Mouse (Mus musculus): Measurements from ENCODE around the gene P2rx2. TPM values are rescaled to one million over a fixed set of nuclear protein-coding genes. Genes with fewer than 3 reads are reported as not detected.
A peak's percentile ranks its signal among the peaks of the same experiment; 100 is the strongest.

The P2rx2 gene
- not detected for total RNA-seq (2021)
- long read RNA-seq, experiment 1 = 0 reads
- long read RNA-seq, experiment 2 = 0 reads

GRCm38 (mm10) chr5:110342648-110343284 lies at the start of gene P2rx2:
Gene P2rx2 (minus strand): TSS chr5:110343212.
- no peak for TF ChIP-seq CTCF (IDR thresholded peaks at IDR 0.05)
- Histone ChIP-seq H3K27ac (no peak within 1 kb of the TSS), H3K4me3 (peak within 1 kb of the TSS; percentile 69)
- intact Hi-C loops (cut with DNase I) = no loop called here
- DNase-seq = peak; percentile 50

- Histone ChIP-seq H3K27ac (no peak overlapping the region), H3K4me3 (no peak overlapping the region)
- intact Hi-C loops (cut with DNase I) = no loop called here
- no peak for DNase-seq
- TF ChIP-seq CTCF (IDR thresholded peaks at IDR 0.05) = no peak
Observed at GRCm38 (mm10) chr5:110392727-110393126, 49.7 kb upstream of the P2rx2 start.

- no peak overlapping the region for H3K4me3 ChIP-seq
- no peak for DNase-seq
- TF ChIP-seq CTCF (IDR thresholded peaks at IDR 0.05) = no peak
- no peak overlapping the region for H3K27ac ChIP-seq
- intact Hi-C loops (cut with DNase I) = no loop called here
Observed at GRCm38 (mm10) chr5:110390631-110391030, 47.6 kb upstream of the P2rx2 start.

- TF ChIP-seq CTCF (IDR thresholded peaks at IDR 0.05) = no peak
- no peak for DNase-seq
- H3K4me3 ChIP-seq = peak overlapping the region; percentile 83
- no peak overlapping the region for H3K27ac ChIP-seq
- intact Hi-C loops (cut with DNase I) = no loop called here
Observed at GRCm38 (mm10) chr5:110387332-110387731, 44.3 kb upstream of the P2rx2 start.

GRCm38 (mm10) chr5:110386371-110387330 lies 43.6 kb upstream of the P2rx2 start:
- H3K4me3 ChIP-seq = peak overlapping the region; percentile 83
- intact Hi-C loops (cut with DNase I) = no loop called here
- H3K27ac ChIP-seq = 0 out of 2 replicates have a peak overlapping the region, but pooled peaks have one; percentile 48

GRCm38 (mm10) chr5:110385263-110385662 lies 42.3 kb upstream of the P2rx2 start:
- intact Hi-C loops (cut with DNase I) = no loop called here
- H3K4me3 ChIP-seq = no peak overlapping the region
- TF ChIP-seq CTCF (IDR thresholded peaks at IDR 0.05) = no peak
- no peak overlapping the region for H3K27ac ChIP-seq
- DNase-seq = no peak

More at GRCm38 (mm10) chr5:110386371-110387330, 43.6 kb upstream of the P2rx2 start:
- peak; percentile 83 for DNase-seq
- TF ChIP-seq CTCF (IDR thresholded peaks at IDR 0.05) = no peak

GRCm38 (mm10) chr5:110384491-110384890 lies 41.5 kb upstream of the P2rx2 start:
- H3K27ac ChIP-seq = no peak overlapping the region
- no peak for TF ChIP-seq CTCF (IDR thresholded peaks at IDR 0.05)

GRCm38 (mm10) chr5:110379823-110380222 lies 36.8 kb upstream of the P2rx2 start:
- no peak overlapping the region for H3K4me3 ChIP-seq
- TF ChIP-seq CTCF (IDR thresholded peaks at IDR 0.05) = peak; percentile 13; the same call in 1 of the 2 replicates
- intact Hi-C loops (cut with DNase I) = no loop called here
- DNase-seq = no peak
- H3K27ac ChIP-seq = no peak overlapping the region

More at GRCm38 (mm10) chr5:110384491-110384890, 41.5 kb upstream of the P2rx2 start:
- intact Hi-C loops (cut with DNase I) = no loop called here
- H3K4me3 ChIP-seq = no peak overlapping the region
- DNase-seq = no peak

GRCm38 (mm10) chr5:110379086-110379485 lies 36.1 kb upstream of the P2rx2 start:
- no peak overlapping the region for H3K4me3 ChIP-seq
- intact Hi-C loops (cut with DNase I) = no loop called here
- H3K27ac ChIP-seq = no peak overlapping the region
- DNase-seq = no peak
- no peak for TF ChIP-seq CTCF (IDR thresholded peaks at IDR 0.05)

- no peak overlapping the region for H3K4me3 ChIP-seq
- intact Hi-C loops (cut with DNase I) = no loop called here
- TF ChIP-seq CTCF (IDR thresholded peaks at IDR 0.05) = no peak
- DNase-seq = no peak
- H3K27ac ChIP-seq = no peak overlapping the region
Observed at GRCm38 (mm10) chr5:110378181-110378583, 35.2 kb upstream of the P2rx2 start.

- DNase-seq = peak; percentile 81
- H3K4me3 ChIP-seq = no peak overlapping the region
- no peak overlapping the region for H3K27ac ChIP-seq
- intact Hi-C loops (cut with DNase I) = loop anchor here (2.0 kb wide), 1 partner anchor 52 kb away; no protein-coding TSS in a partner anchor
- peak; percentile 80 for TF ChIP-seq CTCF (IDR thresholded peaks at IDR 0.05)
Observed at GRCm38 (mm10) chr5:110376802-110377433, 33.9 kb upstream of the P2rx2 start.

- Histone ChIP-seq H3K4me3 (peak overlapping the region; percentile 69), H3K27ac (peak overlapping the region; percentile 91)
- DNase-seq = no peak
- TF ChIP-seq CTCF (IDR thresholded peaks at IDR 0.05) = no peak; the same call in 1 of the 2 replicates
- intact Hi-C loops (cut with DNase I) = no loop called here
Observed at GRCm38 (mm10) chr5:110363822-110364545, 21.0 kb upstream of the P2rx2 start.
